In genomic region chr6:145047445-145047857, GRCm38 (mm10) we compare ENCODE assay signal across 8 mouse cellular contexts. TPM values are rescaled to one million over a fixed set of nuclear protein-coding genes. Genes with fewer than 3 reads are reported as not detected.
DNase-seq lines count a peak whose midpoint lies in the region; ATAC-seq lines count a peak whose summit lies in the region.

No protein-coding gene starts in this region.

- H3K4me2 ChIP-seq in heart, embryonic 14.5 days (ENCODE audit: low read length) = peak overlapping the region; percentile 98
- peak overlapping the region; percentile 96 for H3K4me2 ChIP-seq in neural tube, embryonic 15.5 days

- no peak overlapping the region for H3K27ac ChIP-seq in heart, embryonic 14.5 days (replicated peaks in 1 of 2; ENCODE audit: control insufficient read depth in 1 of 2, insufficient read depth in 1 of 2, low read depth in 2 of 2, low read length in 2 of 2)
- peak overlapping the region; percentile 86 for H3K27ac ChIP-seq in neural tube, embryonic 15.5 days (replicated peaks)

- WGBS in heart, embryonic 14.5 days = 2% methylated on average over 15 of the region's 15 CpGs
- 11% methylated on average over 15 of the region's 15 CpGs for WGBS in neural tube, embryonic 15.5 days

- intact Hi-C loops in heart, postnatal 25 days (cut with DNase I) = no loop called here
- intact Hi-C loops in left cerebral cortex, postnatal 14 days (cut with DNase I) = no loop called here

- peaks cover 10% of the 10 kb centered on the region; the same call in 1 of the 2 replicates for H3K27me3 ChIP-seq in heart, embryonic 14.5 days (ENCODE audit: control insufficient read depth, insufficient read depth, low read length)
- no peaks in the 10 kb centered on the region for H3K27me3 ChIP-seq in neural tube, embryonic 15.5 days (replicated peaks)

- peaks cover 6% of the 10 kb centered on the region in 2 experiments; a peak in 3 of 4 replicates for H3K4me1 ChIP-seq in heart, embryonic 14.5 days (ENCODE audit: control insufficient read depth in 2 of 2, insufficient read depth in 2 of 2, low read length in 2 of 2)
- peaks cover 37% of the 10 kb centered on the region for H3K4me1 ChIP-seq in neural tube, embryonic 15.5 days

- peak overlapping the region; percentile 50 to 56 for H3K4me3 ChIP-seq in heart, embryonic 14.5 days (ENCODE audit: control insufficient read depth in 1 of 2, insufficient read depth in 1 of 2, low read depth in 1 of 2, low read length in 2 of 2)
- H3K4me3 ChIP-seq in neural tube, embryonic 15.5 days (replicated peaks) = peak overlapping the region; percentile 62

- peak; percentile 92 for DNase-seq in heart, adult 11 months
- no peak for DNase-seq in heart, postnatal 25 days (ENCODE audit: low spot score)
- DNase-seq in left cerebral cortex, postnatal 14 days (ENCODE audit: low spot score in 2 of 2) = peak; percentile 58 to 75
- no peak for DNase-seq in thymus, postnatal 25 days

- 0 out of 2 replicates have a peak, but pooled peaks have one; percentile 29 for ATAC-seq in common myeloid progenitor, adult 5-6 weeks (replicated peaks; ENCODE audit: low read depth, poor library complexity, severe bottlenecking)
- no peak for ATAC-seq in heart, embryonic 14.5 days (ENCODE audit: insufficient number of reproducible peaks, insufficient read depth, low FRiP score, low read depth)
- ATAC-seq in neural tube, embryonic 15.5 days (ENCODE audit: low FRiP score) = peak; percentile 67; the same call in 1 of the 2 replicates
- no peak for ATAC-seq in erythroblast, adult 5-6 weeks (replicated peaks; ENCODE audit: low FRiP score, poor library complexity, severe bottlenecking)

- H3K9ac ChIP-seq in heart, embryonic 14.5 days (ENCODE audit: low read length) = peak overlapping the region; percentile 65
- peak overlapping the region; percentile 69 for H3K9ac ChIP-seq in neural tube, embryonic 15.5 days (replicated peaks)

- H3K9me3 ChIP-seq in heart, embryonic 14.5 days (ENCODE audit: control insufficient read depth, low read length) = no peaks in the 10 kb centered on the region
- H3K9me3 ChIP-seq in neural tube, embryonic 15.5 days (replicated peaks) = no peaks in the 10 kb centered on the region

- H3K36me3 ChIP-seq in heart, embryonic 14.5 days (ENCODE audit: control insufficient read depth, insufficient read depth, low read length) = no peaks in the 10 kb centered on the region
- H3K36me3 ChIP-seq in neural tube, embryonic 15.5 days = no peaks in the 10 kb centered on the region

RNA-seq across cellular contexts. Expression of gene Bcat1, which starts 28.5 kb away (rescaled TPM):
- 1 to 10 TPM; 1.5 to 1.6 TPM for total RNA-seq in heart, postnatal 25 days (2021)
- total RNA-seq in common myeloid progenitor, adult 5-6 weeks (2017) = 0.78 and 2.7 TPM in 2 replicates
- polyA plus RNA-seq in heart, embryonic 14.5 days (2014; fragmentation: Nextera tagmentation; extraction: Ambion mirVana) = 4.6 and 6.2 TPM in 2 replicates
- total RNA-seq in left cerebral cortex, postnatal 14 days (2021) = 10 to 100 TPM; 67.3 to 67.4 TPM
- polyA plus RNA-seq in neural tube, embryonic 15.5 days (2015; fragmentation: Nextera tagmentation; extraction: Ambion mirVana) = 94.5 and 116 TPM in 2 replicates
- total RNA-seq in erythroblast, adult 5-6 weeks (2015; ENCODE audit: low replicate concordance) = not detected in 2 replicates
- not detected in 2 replicates for total RNA-seq in erythroblast, adult 5-6 weeks (2017; ENCODE audit: low replicate concordance)

Comparison
In these comparisons a context has a peak if more than half of its experiments do, and no peak if none do; other contexts are left out.
1. DNase-seq: peak in heart, adult 11 months (single experiment) and left cerebral cortex, postnatal 14 days (2 of 2); none in heart, postnatal 25 days (single experiment) and thymus, postnatal 25 days (single experiment).
2. ATAC-seq: peak in common myeloid progenitor, adult 5-6 weeks (single experiment) and neural tube, embryonic 15.5 days (single experiment); none in heart, embryonic 14.5 days (single experiment) and erythroblast, adult 5-6 weeks (single experiment).
3. RNA of gene Bcat1, which starts 28.5 kb away (total RNA-seq): 67.3 to 67.4 TPM in left cerebral cortex, postnatal 14 days; 0.78 to 2.7 TPM in common myeloid progenitor, adult 5-6 weeks, 1.5 to 1.6 TPM in heart, postnatal 25 days and not detected in erythroblast, adult 5-6 weeks; every median in the first group is over 10 times any median in the second.